Mouse (Mus musculus): ENCODE measurements at regions not wholly inside any gene's neighbourhood (a gene's known extent, or its start where the extent isn't known, plus 50 kb on each side); places are given as distances from the start of the nearest gene placed in this dataset.

DNA sequence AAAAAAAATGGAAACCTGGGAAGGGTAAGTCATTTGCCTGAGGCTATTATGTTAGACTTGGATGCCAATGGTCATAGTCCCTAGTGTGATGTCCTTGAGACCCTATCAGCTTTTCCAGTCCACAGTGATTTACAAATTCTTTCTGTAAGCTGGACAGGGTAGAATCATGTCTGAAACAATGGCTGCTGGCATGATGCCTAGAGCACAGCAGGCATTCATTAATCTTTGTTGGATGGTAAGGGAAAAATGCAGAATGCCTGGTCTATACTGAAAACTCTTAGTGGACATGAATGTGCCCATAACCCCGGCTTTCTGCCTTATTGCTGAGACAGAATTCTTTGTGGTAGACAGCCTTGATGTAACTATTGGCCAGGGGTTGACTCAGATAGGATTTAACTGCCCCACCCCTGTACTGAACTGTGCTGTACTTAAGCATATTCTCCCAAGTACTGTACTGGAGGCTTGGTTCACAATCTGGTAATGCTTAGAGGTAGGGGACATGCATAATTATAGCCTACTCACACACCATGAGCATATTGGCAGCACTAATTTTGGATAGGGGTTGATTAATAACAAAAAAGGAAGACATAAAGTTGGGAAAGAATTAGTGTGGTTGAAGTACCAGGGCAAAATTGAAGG, 424.8 kb downstream of the Zfp619 start:
- TF ChIP-seq CTCF (conservative IDR thresholded peaks at IDR 0.05; ENCODE audit: insufficient read depth, insufficient read length, low read depth, low read length) (no peak), POLR2A (IDR thresholded peaks at IDR 0.05; ENCODE audit: low read depth, low read length) (no peak)

Measured in kidney, adult 2 months (tissue).